Mouse (Mus musculus): ENCODE results near the gene Hipk4. TPM values are rescaled to one million over a fixed set of nuclear protein-coding genes. Genes with fewer than 3 reads are reported as not detected.
A peak's percentile ranks its signal among the peaks of the same experiment; 100 is the strongest.

The Hipk4 gene
- total and polyA plus RNA-seq, 2 experiments from 2014 or later: 0.73 to 1.6 TPM

DNA sequence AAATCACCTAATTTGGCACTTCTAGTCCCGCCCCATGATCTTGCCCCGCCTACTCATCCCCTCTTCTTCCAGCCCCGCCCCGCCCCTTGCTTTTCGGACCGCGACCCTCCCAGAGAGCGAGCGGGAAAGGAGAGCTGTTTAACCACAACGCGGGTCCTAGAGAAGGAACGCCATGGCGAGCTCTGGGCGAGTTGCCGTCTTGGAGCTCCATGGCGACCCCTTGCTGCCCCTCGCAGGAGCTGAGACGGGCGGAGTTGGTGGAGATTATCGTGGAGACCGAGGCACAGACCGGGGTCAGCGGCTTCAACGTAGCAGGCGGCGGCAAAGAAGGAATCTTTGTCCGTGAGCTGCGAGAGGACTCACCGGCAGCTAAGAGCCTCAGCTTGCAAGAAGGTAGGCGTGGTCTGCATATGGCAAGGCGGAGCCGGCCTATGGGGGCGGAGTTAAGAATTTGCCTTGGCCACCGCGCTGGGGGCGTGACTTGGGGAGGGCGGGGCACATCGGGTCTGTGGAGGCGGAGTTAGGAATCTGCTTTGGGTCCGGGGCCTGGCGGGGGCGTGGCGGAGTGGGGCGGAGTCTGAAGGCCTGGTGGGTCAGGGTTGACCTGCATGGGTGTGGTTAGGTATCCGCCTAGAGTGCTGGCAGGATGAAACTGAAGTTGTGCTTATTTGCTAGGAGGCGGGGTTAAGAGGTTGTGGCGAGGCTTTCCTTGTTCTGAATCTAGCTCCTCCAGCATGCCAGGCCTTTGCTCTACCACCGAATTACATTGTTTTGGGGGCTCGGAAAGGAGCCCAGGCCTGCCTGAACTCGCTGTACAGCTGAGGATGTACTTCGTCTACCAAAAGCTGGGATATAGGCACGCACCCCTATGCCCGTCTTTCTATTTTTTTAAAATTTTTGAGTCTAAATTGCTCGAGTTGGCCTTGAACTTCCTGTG, 15.1 kb upstream of the Hipk4 start:
- peak; percentile 95 for ATAC-seq

DNA sequence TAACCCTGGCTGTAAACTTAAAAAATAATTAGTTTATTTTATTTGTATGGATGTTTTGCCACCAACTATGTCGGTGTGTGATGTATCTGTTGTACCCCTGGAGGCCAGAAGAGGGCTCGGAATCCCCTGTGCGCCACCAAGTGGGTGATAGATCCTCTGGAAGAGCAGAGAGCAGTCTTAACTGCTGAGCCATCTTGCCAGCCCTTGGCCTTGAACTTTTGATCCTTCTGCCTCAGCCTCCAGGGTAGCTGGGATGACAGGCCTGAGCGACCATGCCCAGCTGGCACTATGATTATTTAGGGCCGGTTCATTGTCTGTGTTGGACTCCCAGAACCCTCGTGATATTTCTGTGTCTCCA, 14.4 kb upstream of the Hipk4 start:
- peak; percentile 70 for DNase-seq (ENCODE audit: low spot score)
- Histone ChIP-seq H3K27me3 (ENCODE audit: insufficient read depth, low read length) (no peaks in the 10 kb centered on the region), H3K36me3 (ENCODE audit: insufficient read depth, low read length) (no peaks in the 10 kb centered on the region), H3K9me3 (ENCODE audit: low read length) (no peaks in the 10 kb centered on the region), H3K9ac (replicated peaks; ENCODE audit: low read length) (no peak overlapping the region), H3K4me2 (ENCODE audit: low read depth, low read length) (peak overlapping the region; percentile 53), H3K4me1 (ENCODE audit: insufficient read depth, low read length) (0 out of 2 replicates have a peak, but pooled peaks cover 5% of the 10 kb centered on the region), H3K4me3 (ENCODE audit: low read length) (peak overlapping the region; percentile 44), H3K27ac (peak overlapping the region; percentile 94; the same call in 1 of the 2 replicates)
- ATAC-seq: 0 out of 2 replicates have a peak, but pooled peaks have one; percentile 18
- peak; percentile 74 for TF ChIP-seq CTCF (IDR thresholded peaks at IDR 0.05; ENCODE audit: low read depth)
- WGBS: 26% methylated on average over 6 of the region's 6 CpGs

More for the DNA sequence above, 15.1 kb upstream of the Hipk4 start:
- no peaks in the 10 kb centered on the region for H3K9me3 ChIP-seq (ENCODE audit: low read length)
- DNase-seq (ENCODE audit: low spot score): peak; percentile 97
- no peaks in the 10 kb centered on the region for H3K27me3 ChIP-seq (ENCODE audit: insufficient read depth, low read length)
- peak overlapping the region; percentile 44 for H3K4me3 ChIP-seq (ENCODE audit: low read length)
- H3K9ac ChIP-seq (replicated peaks; ENCODE audit: low read length): peak overlapping the region; percentile 47
- H3K4me1 ChIP-seq (ENCODE audit: insufficient read depth, low read length): 0 out of 2 replicates have a peak, but pooled peaks cover 5% of the 10 kb centered on the region
- H3K36me3 ChIP-seq (ENCODE audit: insufficient read depth, low read length): no peaks in the 10 kb centered on the region
- peak overlapping the region; percentile 94 for H3K27ac ChIP-seq
- peak; percentile 64 for TF ChIP-seq CTCF (IDR thresholded peaks at IDR 0.05; ENCODE audit: low read depth)
- peak overlapping the region; percentile 53 for H3K4me2 ChIP-seq (ENCODE audit: low read depth, low read length)
- under 1% methylated on average over 54 of the region's 54 CpGs for WGBS

GRCm38 (mm10) chr7:27510809-27511208, 12.3 kb upstream of the Hipk4 start:
- Histone ChIP-seq H3K27ac (no peak overlapping the region), H3K4me2 (ENCODE audit: low read depth, low read length) (no peak overlapping the region), H3K27me3 (ENCODE audit: insufficient read depth, low read length) (no peaks in the 10 kb centered on the region), H3K36me3 (ENCODE audit: insufficient read depth, low read length) (no peaks in the 10 kb centered on the region), H3K9me3 (ENCODE audit: low read length) (no peaks in the 10 kb centered on the region), H3K9ac (replicated peaks; ENCODE audit: low read length) (no peak overlapping the region), H3K4me1 (ENCODE audit: insufficient read depth, low read length) (0 out of 2 replicates have a peak, but pooled peaks cover 5% of the 10 kb centered on the region), H3K4me3 (ENCODE audit: low read length) (no peak overlapping the region)
- TF ChIP-seq CTCF (IDR thresholded peaks at IDR 0.05; ENCODE audit: low read depth): no peak
- DNase-seq (ENCODE audit: low spot score): no peak
- 85% methylated on average over 2 of the region's 2 CpGs for WGBS
- no peak for ATAC-seq

DNA sequence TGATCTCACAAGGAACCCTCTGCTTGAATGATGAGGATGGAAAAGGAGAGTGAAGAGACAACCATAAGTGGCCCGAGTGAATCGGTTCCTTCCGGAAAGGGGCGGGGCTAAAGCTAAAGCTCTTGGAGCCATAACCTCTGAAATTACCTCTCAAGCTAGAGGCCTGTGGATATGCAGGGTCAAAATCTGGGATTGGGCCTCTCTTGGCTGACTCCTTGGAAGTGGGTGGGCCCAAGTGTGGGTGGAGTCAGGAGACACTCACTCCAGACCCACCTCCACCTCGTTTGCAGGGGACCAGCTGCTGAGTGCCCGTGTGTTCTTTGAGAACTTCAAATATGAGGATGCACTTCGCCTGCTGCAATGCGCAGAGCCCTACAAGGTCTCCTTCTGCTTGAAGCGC, 8.1 kb upstream of the Hipk4 start:
- Histone ChIP-seq H3K36me3 (ENCODE audit: insufficient read depth, low read length) (no peaks in the 10 kb centered on the region), H3K4me3 (ENCODE audit: low read length) (no peak overlapping the region), H3K9me3 (ENCODE audit: low read length) (no peaks in the 10 kb centered on the region), H3K9ac (replicated peaks; ENCODE audit: low read length) (no peak overlapping the region), H3K4me1 (ENCODE audit: insufficient read depth, low read length) (no peaks in the 10 kb centered on the region), H3K27ac (no peak overlapping the region), H3K27me3 (ENCODE audit: insufficient read depth, low read length) (no peaks in the 10 kb centered on the region), H3K4me2 (ENCODE audit: low read depth, low read length) (no peak overlapping the region)
- no peak for TF ChIP-seq CTCF (IDR thresholded peaks at IDR 0.05; ENCODE audit: low read depth)
- DNase-seq (ENCODE audit: low spot score) (no peak), ATAC-seq (no peak)
- WGBS: 83% methylated on average over 9 of the region's 9 CpGs

GRCm38 (mm10) chr7:27518314-27518713, 4.8 kb upstream of the Hipk4 start:
- Histone ChIP-seq H3K27me3 (ENCODE audit: insufficient read depth, low read length) (no peaks in the 10 kb centered on the region), H3K9ac (replicated peaks; ENCODE audit: low read length) (no peak overlapping the region), H3K4me1 (ENCODE audit: insufficient read depth, low read length) (no peaks in the 10 kb centered on the region), H3K4me2 (ENCODE audit: low read depth, low read length) (no peak overlapping the region), H3K9me3 (ENCODE audit: low read length) (no peaks in the 10 kb centered on the region), H3K36me3 (ENCODE audit: insufficient read depth, low read length) (no peaks in the 10 kb centered on the region), H3K4me3 (ENCODE audit: low read length) (no peak overlapping the region), H3K27ac (no peak overlapping the region)
- DNase-seq (ENCODE audit: low spot score): no peak
- ATAC-seq: no peak
- 85% methylated on average over 9 of the region's 9 CpGs for WGBS
- TF ChIP-seq CTCF (IDR thresholded peaks at IDR 0.05; ENCODE audit: low read depth): no peak

DNA sequence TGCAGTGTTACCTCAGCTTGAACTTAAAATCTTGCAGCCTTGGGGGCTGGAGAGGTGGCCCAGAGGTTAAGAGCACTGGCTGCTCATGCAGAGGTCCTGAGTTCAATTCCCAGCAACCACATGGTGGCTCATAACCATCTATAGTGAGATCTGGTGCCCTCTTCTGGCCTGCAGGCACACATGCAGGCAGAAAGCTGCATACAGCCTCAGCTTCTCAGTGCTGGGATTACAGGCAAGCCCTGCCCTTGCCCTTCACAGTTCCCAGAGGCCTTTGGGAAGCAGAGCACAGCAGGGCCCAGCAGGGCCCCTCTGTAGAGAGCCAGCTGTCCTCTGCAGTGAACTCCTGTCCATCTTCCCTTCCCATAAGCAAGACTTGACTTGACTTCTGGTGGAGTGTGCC, 3.0 kb upstream of the Hipk4 start:
- no peaks in the 10 kb centered on the region for H3K36me3 ChIP-seq (ENCODE audit: insufficient read depth, low read length)
- DNase-seq (ENCODE audit: low spot score): no peak
- peak; percentile 2; the same call in 1 of the 2 replicates for TF ChIP-seq CTCF (IDR thresholded peaks at IDR 0.05; ENCODE audit: low read depth)
- ATAC-seq: no peak
- no peak overlapping the region for H3K27ac ChIP-seq
- H3K4me3 ChIP-seq (ENCODE audit: low read length): no peak overlapping the region
- H3K27me3 ChIP-seq (ENCODE audit: insufficient read depth, low read length): no peaks in the 10 kb centered on the region
- no peak overlapping the region for H3K4me2 ChIP-seq (ENCODE audit: low read depth, low read length)
- H3K9me3 ChIP-seq (ENCODE audit: low read length): no peaks in the 10 kb centered on the region
- H3K9ac ChIP-seq (replicated peaks; ENCODE audit: low read length): no peak overlapping the region
- H3K4me1 ChIP-seq (ENCODE audit: insufficient read depth, low read length): no peaks in the 10 kb centered on the region

DNA sequence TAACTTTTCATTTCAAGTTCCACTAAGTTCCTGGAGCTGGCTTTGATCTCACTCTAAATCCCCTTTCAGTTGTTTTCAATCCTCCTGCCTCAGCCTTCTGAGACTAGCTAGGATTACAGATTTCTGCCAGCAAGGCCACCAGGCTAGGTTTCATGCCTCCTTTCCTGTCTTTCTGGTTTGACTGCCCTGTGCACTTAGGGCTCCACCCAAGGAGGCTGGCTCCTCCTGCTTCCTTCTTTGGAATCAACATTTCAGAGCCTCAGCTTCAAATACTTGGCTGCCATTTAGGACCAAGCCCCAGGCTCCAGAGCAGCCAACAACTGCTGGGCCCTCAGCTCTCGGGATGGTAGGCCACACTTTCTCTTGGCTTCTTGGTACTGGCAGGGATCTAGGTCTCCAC, 2.5 kb upstream of the Hipk4 start:
- Histone ChIP-seq H3K27ac (no peak overlapping the region), H3K9ac (replicated peaks; ENCODE audit: low read length) (no peak overlapping the region), H3K4me1 (ENCODE audit: insufficient read depth, low read length) (no peaks in the 10 kb centered on the region), H3K4me2 (ENCODE audit: low read depth, low read length) (no peak overlapping the region), H3K36me3 (ENCODE audit: insufficient read depth, low read length) (no peaks in the 10 kb centered on the region), H3K27me3 (ENCODE audit: insufficient read depth, low read length) (no peaks in the 10 kb centered on the region), H3K4me3 (ENCODE audit: low read length) (no peak overlapping the region), H3K9me3 (ENCODE audit: low read length) (no peaks in the 10 kb centered on the region)
- ATAC-seq (no peak), DNase-seq (ENCODE audit: low spot score) (no peak)
- 83% methylated on average over 1 of the region's 1 CpGs for WGBS
- TF ChIP-seq CTCF (IDR thresholded peaks at IDR 0.05; ENCODE audit: low read depth): no peak
